17 mouse cellular contexts compared by ENCODE assay signal in genomic region chr9:54301255-54301654, GRCm38 (mm10). TPM values are rescaled to one million over a fixed set of nuclear protein-coding genes. Genes with fewer than 3 reads are reported as not detected.
DNase-seq lines count a peak whose midpoint lies in the region; ATAC-seq lines count a peak whose summit lies in the region.
"Had no signal": no experiment of that assay in that cellular context is flagged by ENCODE, and none has a peak within 500 bp of the region (broad histone marks: within the 10 kb centered on the region; RNA-seq: fewer than 3 reads in every experiment).

No protein-coding gene starts in this region.

- WGBS in midbrain, embryonic 14.5 days = 86% methylated on average over 4 of the region's 4 CpGs
- WGBS in intestine, embryonic 15.5 days = 81% methylated on average over 4 of the region's 4 CpGs

- no peak overlapping the region for H3K9ac ChIP-seq in midbrain, embryonic 14.5 days (replicated peaks; ENCODE audit: low read length)
- H3K9ac ChIP-seq in intestine, embryonic 15.5 days = no peak overlapping the region
- H3K9ac ChIP-seq: heart, embryonic 13.5 days had no signal

- H3K27ac ChIP-seq in brown adipose tissue, adult 24 weeks (replicated peaks; ENCODE audit: low read depth, low read length) = peak overlapping the region; percentile 52
- H3K27ac ChIP-seq in midbrain, embryonic 14.5 days (replicated peaks; ENCODE audit: low read depth, low read length) = no peak overlapping the region
- no peak overlapping the region for H3K27ac ChIP-seq in intestine, embryonic 15.5 days
- H3K27ac ChIP-seq: heart, embryonic 13.5 days had no signal

- no peak for ATAC-seq in midbrain, embryonic 14.5 days (ENCODE audit: low FRiP score, low TSS enrichment)
- ATAC-seq in intestine, embryonic 15.5 days = no peak

- intact Hi-C loops in left cerebral cortex, postnatal 25 days (cut with DNase I) = no loop called here

- no peak overlapping the region for H3K4me2 ChIP-seq in midbrain, embryonic 14.5 days (ENCODE audit: low read length)
- no peak overlapping the region for H3K4me2 ChIP-seq in intestine, embryonic 15.5 days (replicated peaks)
- H3K4me2 ChIP-seq: heart, embryonic 13.5 days; liver, embryonic 11.5 days had no signal

- peak; percentile 35 to 60 for DNase-seq in frontal cortex, postnatal 36 days (ENCODE audit: low spot score in 2 of 2)
- no peak for DNase-seq in frontal cortex, postnatal 14 days (ENCODE audit: low spot score in 2 of 2)
- peak; percentile 57 for DNase-seq in heart, adult 8-10 months (ENCODE audit: low spot score)
- peak; percentile 27 to 73 for DNase-seq in left cerebral cortex, postnatal 25 days (ENCODE audit: low spot score in 2 of 2)
- DNase-seq in midbrain, embryonic 14.5 days = no peak
- DNase-seq in lung, postnatal 14 days = no peak
- DNase-seq: kidney, adult 18-20 months; thymus, adult 18-20 months had no signal

- H3K4me3 ChIP-seq in brown adipose tissue, adult 24 weeks (ENCODE audit: insufficient read depth, low read depth, low read length) = no peak overlapping the region
- no peak overlapping the region for H3K4me3 ChIP-seq in midbrain, embryonic 14.5 days (replicated peaks; ENCODE audit: low read depth, low read length)
- no peak overlapping the region for H3K4me3 ChIP-seq in intestine, embryonic 15.5 days (replicated peaks)
- H3K4me3 ChIP-seq: erythroblast, embryonic 14.5 days; heart, embryonic 13.5 days had no signal

- no peaks in the 10 kb centered on the region for H3K4me1 ChIP-seq in brown adipose tissue, adult 24 weeks (ENCODE audit: control insufficient read depth, insufficient read depth, insufficient read length, low read length)
- H3K4me1 ChIP-seq in midbrain, embryonic 14.5 days (ENCODE audit: control insufficient read depth, insufficient read depth, low read length) = no peaks in the 10 kb centered on the region
- H3K4me1 ChIP-seq in intestine, embryonic 15.5 days (replicated peaks) = no peaks in the 10 kb centered on the region
- H3K4me1 ChIP-seq: heart, embryonic 13.5 days had no signal

- no peaks in the 10 kb centered on the region for H3K36me3 ChIP-seq in midbrain, embryonic 14.5 days (ENCODE audit: control insufficient read depth, insufficient read depth, low read length)
- H3K36me3 ChIP-seq in intestine, embryonic 15.5 days = no peaks in the 10 kb centered on the region
- H3K36me3 ChIP-seq: heart, embryonic 13.5 days had no signal

- no peaks in the 10 kb centered on the region for H3K9me3 ChIP-seq in midbrain, embryonic 14.5 days (ENCODE audit: control insufficient read depth, low read length)
- H3K9me3 ChIP-seq in intestine, embryonic 15.5 days = no peaks in the 10 kb centered on the region
- H3K9me3 ChIP-seq: heart, embryonic 13.5 days had no signal

- no peaks in the 10 kb centered on the region for H3K27me3 ChIP-seq in midbrain, embryonic 14.5 days (ENCODE audit: control insufficient read depth, insufficient read depth, low read length)
- H3K27me3 ChIP-seq in intestine, embryonic 15.5 days (replicated peaks) = no peaks in the 10 kb centered on the region
- H3K27me3 ChIP-seq: heart, embryonic 13.5 days had no signal

RNA-seq across cellular contexts. Expression of gene Gldn, which starts 15.0 kb away (rescaled TPM):
- polyA plus RNA-seq in brown adipose tissue, adult 24 weeks (2012; ENCODE audit: insufficient read depth, insufficient read length, missing spikeins) = 20.5 and 31.4 TPM in 2 replicates
- total RNA-seq in heart, adult 8-10 months (2022) = under 1 TPM in 2 of 4 experiments, not detected in 2; 0.06 to 0.11 TPM
- under 1 TPM; 0.60 to 0.69 TPM for total RNA-seq in left cerebral cortex, postnatal 25 days (2021)
- polyA plus RNA-seq in midbrain, embryonic 14.5 days (2014; fragmentation: Nextera tagmentation; extraction: Ambion mirVana) = 0.21 and 0.30 TPM in 2 replicates
- 0.04 TPM in 1 of 2 replicates, not detected in the other for polyA plus RNA-seq in intestine, embryonic 15.5 days (2015; fragmentation: Nextera tagmentation; extraction: Ambion mirVana)
- total RNA-seq: CH12.LX; megakaryocyte, adult 5-6 weeks had no signal
- polyA plus RNA-seq: erythroblast, embryonic 14.5 days; heart, embryonic 13.5 days; liver, embryonic 11.5 days; small intestine, adult 2 months had no signal

RNA-seq across cellular contexts. Expression of gene Cyp19a1, which starts 33.3 kb away (rescaled TPM):
- polyA plus RNA-seq in brown adipose tissue, adult 24 weeks (2012; ENCODE audit: insufficient read depth, insufficient read length, missing spikeins) = not detected in 2 replicates
- not detected for total RNA-seq in heart, adult 8-10 months (2022)
- under 1 TPM in 1 of 2 experiments, not detected in 1; 0.14 TPM for total RNA-seq in left cerebral cortex, postnatal 25 days (2021)
- not detected in 2 replicates for polyA plus RNA-seq in midbrain, embryonic 14.5 days (2014; fragmentation: Nextera tagmentation; extraction: Ambion mirVana)
- polyA plus RNA-seq in intestine, embryonic 15.5 days (2015; fragmentation: Nextera tagmentation; extraction: Ambion mirVana) = not detected in 2 replicates
- total RNA-seq: CH12.LX; megakaryocyte, adult 5-6 weeks had no signal
- polyA plus RNA-seq: heart, embryonic 13.5 days; liver, embryonic 11.5 days; neural tube, embryonic 11.5 days; small intestine, adult 2 months had no signal

Comparison
In these comparisons a context has a peak if more than half of its experiments do, and no peak if none do; other contexts are left out.
1. DNase-seq: peak in frontal cortex, postnatal 36 days (2 of 2), heart, adult 8-10 months (single experiment) and left cerebral cortex, postnatal 25 days (2 of 2); none in frontal cortex, postnatal 14 days (0 of 2), midbrain, embryonic 14.5 days (single experiment) and lung, postnatal 14 days (single experiment).
2. RNA of gene Gldn, which starts 15.0 kb away (polyA plus RNA-seq): 20.5 to 31.4 TPM in brown adipose tissue, adult 24 weeks; 0.21 to 0.30 TPM in midbrain, embryonic 14.5 days and 0.04 TPM in intestine, embryonic 15.5 days; every median in the first group is over 10 times any median in the second.